Mouse (Mus musculus): ENCODE data around the gene Tmem51. TPM values are rescaled to one million over a fixed set of nuclear protein-coding genes. Genes with fewer than 3 reads are reported as not detected.

Gene Tmem51
- not detected in 2 replicates for total RNA-seq (2014; fragmentation: Nextera tagmentation)
- 0.05 TPM in 1 of 2 replicates, not detected in the other for total RNA-seq (2017)
- polyA plus RNA-seq (2012), result not detected in 2 replicates

DNA sequence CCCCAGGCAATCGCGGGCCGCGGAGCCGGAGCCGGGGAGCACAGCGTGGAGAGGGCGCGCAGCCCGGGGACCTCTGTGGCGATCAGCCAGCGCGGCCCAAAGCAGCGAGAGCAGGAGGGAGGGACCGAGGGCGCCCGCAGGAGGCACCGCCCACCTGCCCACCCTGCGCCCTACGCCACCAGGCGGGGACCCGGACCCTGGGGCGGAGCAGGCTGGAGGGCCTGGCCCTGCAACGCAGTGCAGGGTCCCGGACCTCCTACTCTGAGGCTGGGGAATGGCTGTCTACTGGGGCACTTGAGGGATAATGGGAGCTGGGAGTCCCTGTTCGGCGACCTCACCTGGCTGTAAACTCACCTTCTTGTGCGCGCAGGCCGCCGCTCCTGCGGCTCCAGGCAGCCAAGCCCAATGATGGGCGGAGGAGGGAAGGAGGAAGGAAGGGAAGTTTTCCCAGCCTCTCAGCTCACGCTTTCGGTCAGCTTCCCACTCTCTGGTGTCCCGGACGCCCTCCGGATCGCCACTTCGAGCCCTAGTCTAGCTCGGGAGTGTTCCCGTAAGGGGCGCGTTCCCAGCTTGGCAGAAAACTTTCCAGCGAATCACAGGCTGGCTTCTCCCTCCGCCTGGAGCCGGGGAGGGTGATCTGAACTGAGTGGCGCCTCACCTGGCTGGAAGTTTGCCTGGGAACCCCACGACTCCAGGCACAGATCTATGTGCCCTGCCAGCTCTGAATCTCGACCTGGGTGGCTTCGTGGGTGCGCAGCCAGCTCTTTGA lies at the start of gene Tmem51:
TSS of gene Tmem51 (minus strand) at position 174 of the 769 bp plus-strand sequence.
- DNase-seq (ENCODE audit: low spot score) (no peak), ATAC-seq (ENCODE audit: extremely low read depth, insufficient number of reproducible peaks, low FRiP score, poor library complexity, severe bottlenecking) (no peak)
- Histone ChIP-seq H3K9me3 (replicated peaks) (peaks cover 85% of the 10 kb centered on the region), H3K4me3 (ENCODE audit: low read depth, low read length) (no peak within 1 kb of the TSS; the same call in 1 of the 2 replicates), H3K27me3 (ENCODE audit: insufficient read depth, low read length) (no peaks in the 10 kb centered on the region), H3K36me3 (replicated peaks) (no peaks in the 10 kb centered on the region), H3K4me1 (ENCODE audit: insufficient read depth, low read depth, low read length) (no peaks in the 10 kb centered on the region)
- no peak for TF ChIP-seq GATA2 (IDR thresholded peaks at IDR 0.05; ENCODE audit: borderline replicate concordance, low read depth, low read length)
- TF ChIP-seq TAL1 (conservative IDR thresholded peaks at IDR 0.05; ENCODE audit: low read depth, low read length), result no peak
- TF ChIP-seq POLR2AphosphoS5 (IDR thresholded peaks at IDR 0.05; ENCODE audit: insufficient replicate concordance, low read depth, low read length), result no peak
- TF ChIP-seq GATA1 (IDR thresholded peaks at IDR 0.05; ENCODE audit: borderline replicate concordance, low read length), result no peak
- TF ChIP-seq CTCF (IDR thresholded peaks at IDR 0.05; ENCODE audit: low read depth, low read length), result no peak

DNA sequence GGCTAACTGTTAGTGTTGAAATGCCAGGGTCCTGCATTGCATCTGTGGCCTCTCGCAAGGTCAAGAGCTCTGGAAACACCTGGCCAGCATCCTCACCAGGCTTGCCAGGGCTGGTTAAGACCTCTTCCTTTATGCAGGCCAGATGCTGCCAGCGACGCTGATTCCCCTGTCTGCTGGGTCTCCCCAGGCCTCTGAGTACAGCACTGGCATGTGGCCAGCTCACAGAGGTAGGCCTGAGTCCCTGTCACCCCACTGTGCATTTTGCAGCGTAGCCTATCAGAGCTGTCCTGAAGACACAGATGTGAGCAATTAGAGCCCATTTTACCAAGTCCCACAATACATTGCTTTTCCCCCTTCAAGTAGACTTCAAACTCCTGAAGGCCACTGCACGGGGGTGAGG lies 46.1 kb upstream of the Tmem51 start:
- Histone ChIP-seq H3K9me3 (replicated peaks) (peaks cover 95% of the 10 kb centered on the region), H3K27me3 (ENCODE audit: insufficient read depth, low read length) (no peaks in the 10 kb centered on the region), H3K36me3 (replicated peaks) (no peaks in the 10 kb centered on the region), H3K4me1 (ENCODE audit: insufficient read depth, low read depth, low read length) (no peaks in the 10 kb centered on the region), H3K4me3 (ENCODE audit: low read depth, low read length) (no peak overlapping the region)
- DNase-seq (ENCODE audit: low spot score) (no peak), ATAC-seq (ENCODE audit: extremely low read depth, insufficient number of reproducible peaks, low FRiP score, poor library complexity, severe bottlenecking) (no peak)
- TF ChIP-seq CTCF (IDR thresholded peaks at IDR 0.05; ENCODE audit: low read depth, low read length), result no peak
- no peak for TF ChIP-seq GATA1 (IDR thresholded peaks at IDR 0.05; ENCODE audit: borderline replicate concordance, low read length)
- TF ChIP-seq TAL1 (conservative IDR thresholded peaks at IDR 0.05; ENCODE audit: low read depth, low read length), result no peak
- TF ChIP-seq GATA2 (IDR thresholded peaks at IDR 0.05; ENCODE audit: borderline replicate concordance, low read depth, low read length), result no peak
- TF ChIP-seq POLR2AphosphoS5 (IDR thresholded peaks at IDR 0.05; ENCODE audit: insufficient replicate concordance, low read depth, low read length), result no peak

DNA sequence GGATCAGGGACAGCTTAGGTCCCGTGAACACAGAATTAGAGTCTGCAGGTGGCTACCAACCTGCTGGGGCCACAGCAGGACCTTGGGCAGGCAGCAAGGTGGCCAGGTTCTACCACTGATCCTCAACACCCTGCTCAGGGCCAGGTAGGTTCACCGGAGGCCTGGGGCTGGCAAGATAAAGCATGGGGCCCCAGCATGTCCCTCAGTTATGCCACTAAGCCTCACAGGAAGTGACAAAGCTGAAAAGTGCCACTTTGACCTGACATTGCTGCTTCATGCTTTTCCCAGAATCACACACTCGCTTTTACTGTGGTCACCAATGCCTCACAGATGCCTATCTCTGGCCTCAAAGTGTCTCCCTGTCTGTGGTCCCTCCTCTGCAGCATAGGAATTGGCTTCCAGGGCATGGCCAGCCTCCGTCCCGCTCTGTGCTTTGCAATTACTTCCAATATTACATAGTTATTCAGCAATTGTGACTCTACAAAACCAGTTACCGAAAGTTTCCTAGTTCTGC lies 43.2 kb upstream of the Tmem51 start:
- TF ChIP-seq TAL1 (conservative IDR thresholded peaks at IDR 0.05; ENCODE audit: low read depth, low read length), result no peak
- TF ChIP-seq GATA1 (IDR thresholded peaks at IDR 0.05; ENCODE audit: borderline replicate concordance, low read length), result no peak
- TF ChIP-seq CTCF (IDR thresholded peaks at IDR 0.05; ENCODE audit: low read depth, low read length), result no peak
- TF ChIP-seq POLR2AphosphoS5 (IDR thresholded peaks at IDR 0.05; ENCODE audit: insufficient replicate concordance, low read depth, low read length), result no peak
- no peak for TF ChIP-seq GATA2 (IDR thresholded peaks at IDR 0.05; ENCODE audit: borderline replicate concordance, low read depth, low read length)
- no peak for ATAC-seq (ENCODE audit: extremely low read depth, insufficient number of reproducible peaks, low FRiP score, poor library complexity, severe bottlenecking)
- DNase-seq (ENCODE audit: low spot score), result no peak
- H3K4me1 ChIP-seq (ENCODE audit: insufficient read depth, low read depth, low read length), result no peaks in the 10 kb centered on the region
- no peaks in the 10 kb centered on the region for H3K27me3 ChIP-seq (ENCODE audit: insufficient read depth, low read length)
- H3K4me3 ChIP-seq (ENCODE audit: low read depth, low read length), result no peak overlapping the region
- no peaks in the 10 kb centered on the region for H3K36me3 ChIP-seq (replicated peaks)
- peaks cover 88% of the 10 kb centered on the region for H3K9me3 ChIP-seq (replicated peaks)

GRCm38 (mm10) chr4:142126641-142127274 lies 42.7 kb upstream of the Tmem51 start:
- no peak for TF ChIP-seq TAL1 (conservative IDR thresholded peaks at IDR 0.05; ENCODE audit: low read depth, low read length)
- no peak for TF ChIP-seq POLR2AphosphoS5 (IDR thresholded peaks at IDR 0.05; ENCODE audit: insufficient replicate concordance, low read depth, low read length)
- TF ChIP-seq GATA1 (IDR thresholded peaks at IDR 0.05; ENCODE audit: borderline replicate concordance, low read length), result no peak
- TF ChIP-seq CTCF (IDR thresholded peaks at IDR 0.05; ENCODE audit: low read depth, low read length), result no peak
- no peak for TF ChIP-seq GATA2 (IDR thresholded peaks at IDR 0.05; ENCODE audit: borderline replicate concordance, low read depth, low read length)
- ATAC-seq (ENCODE audit: extremely low read depth, insufficient number of reproducible peaks, low FRiP score, poor library complexity, severe bottlenecking), result no peak
- Histone ChIP-seq H3K27me3 (ENCODE audit: insufficient read depth, low read length) (no peaks in the 10 kb centered on the region), H3K36me3 (replicated peaks) (no peaks in the 10 kb centered on the region), H3K4me3 (ENCODE audit: low read depth, low read length) (no peak overlapping the region), H3K9me3 (replicated peaks) (peaks cover 87% of the 10 kb centered on the region), H3K4me1 (ENCODE audit: insufficient read depth, low read depth, low read length) (no peaks in the 10 kb centered on the region)
- no peak for DNase-seq (ENCODE audit: low spot score)

- DNase-seq (ENCODE audit: low spot score) (no peak), ATAC-seq (ENCODE audit: extremely low read depth, insufficient number of reproducible peaks, low FRiP score, poor library complexity, severe bottlenecking) (no peak)
- no peaks in the 10 kb centered on the region for H3K36me3 ChIP-seq (replicated peaks)
- H3K4me3 ChIP-seq (ENCODE audit: low read depth, low read length), result no peak overlapping the region
- no peak for TF ChIP-seq GATA2 (IDR thresholded peaks at IDR 0.05; ENCODE audit: borderline replicate concordance, low read depth, low read length)
- TF ChIP-seq CTCF (IDR thresholded peaks at IDR 0.05; ENCODE audit: low read depth, low read length), result no peak
- TF ChIP-seq GATA1 (IDR thresholded peaks at IDR 0.05; ENCODE audit: borderline replicate concordance, low read length), result no peak
- TF ChIP-seq POLR2AphosphoS5 (IDR thresholded peaks at IDR 0.05; ENCODE audit: insufficient replicate concordance, low read depth, low read length), result no peak
- no peak for TF ChIP-seq TAL1 (conservative IDR thresholded peaks at IDR 0.05; ENCODE audit: low read depth, low read length)
- H3K9me3 ChIP-seq (replicated peaks), result peaks cover 87% of the 10 kb centered on the region
- H3K27me3 ChIP-seq (ENCODE audit: insufficient read depth, low read length), result no peaks in the 10 kb centered on the region; the same call in 1 of the 2 replicates
- H3K4me1 ChIP-seq (ENCODE audit: insufficient read depth, low read depth, low read length), result no peaks in the 10 kb centered on the region
Measured at GRCm38 (mm10) chr4:142121164-142121563, 37.1 kb upstream of the Tmem51 start.

DNA sequence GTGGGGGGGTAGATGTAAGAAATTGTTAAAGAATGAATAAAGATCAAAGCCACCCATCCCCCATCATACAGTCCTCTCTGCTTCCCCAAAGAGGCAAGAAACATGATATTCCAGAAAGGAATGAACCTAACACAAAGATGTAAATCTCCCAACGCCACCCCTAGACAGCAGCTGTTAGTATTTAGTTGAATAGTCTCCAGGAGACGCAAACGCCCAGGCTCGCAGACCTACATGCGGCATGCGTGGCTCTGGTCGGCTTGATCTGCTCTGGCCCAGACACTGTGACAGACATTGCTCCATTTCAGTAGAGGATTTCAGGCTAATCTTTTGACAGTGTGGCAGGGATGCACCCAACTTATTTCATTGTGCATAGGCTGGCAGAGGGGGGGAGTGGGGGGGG lies 34.4 kb upstream of the Tmem51 start:
- DNase-seq (ENCODE audit: low spot score) (no peak), ATAC-seq (ENCODE audit: extremely low read depth, insufficient number of reproducible peaks, low FRiP score, poor library complexity, severe bottlenecking) (no peak)
- Histone ChIP-seq H3K27me3 (ENCODE audit: insufficient read depth, low read length) (no peaks in the 10 kb centered on the region; the same call in 1 of the 2 replicates), H3K4me3 (ENCODE audit: low read depth, low read length) (no peak overlapping the region), H3K36me3 (replicated peaks) (no peaks in the 10 kb centered on the region), H3K4me1 (ENCODE audit: insufficient read depth, low read depth, low read length) (no peaks in the 10 kb centered on the region), H3K9me3 (replicated peaks) (peaks cover 87% of the 10 kb centered on the region)
- TF ChIP-seq GATA2 (IDR thresholded peaks at IDR 0.05; ENCODE audit: borderline replicate concordance, low read depth, low read length) (no peak), TAL1 (conservative IDR thresholded peaks at IDR 0.05; ENCODE audit: low read depth, low read length) (no peak), POLR2AphosphoS5 (IDR thresholded peaks at IDR 0.05; ENCODE audit: insufficient replicate concordance, low read depth, low read length) (no peak), GATA1 (IDR thresholded peaks at IDR 0.05; ENCODE audit: borderline replicate concordance, low read length) (no peak), CTCF (IDR thresholded peaks at IDR 0.05; ENCODE audit: low read depth, low read length) (no peak)

Measured in G1E (cell line).